Mouse (Mus musculus): Measurements from ENCODE around the gene Fam104a. TPM values are rescaled to one million over a fixed set of nuclear protein-coding genes. Genes with fewer than 3 reads are reported as not detected.

Gene Fam104a
- total and polyA plus RNA-seq, 2 experiments from 2014 or later: 30.1 to 46.3 TPM

GRCm38 (mm10) chr11:113651907-113652273 is 32.1 kb downstream of the Fam104a start:
- whole genome bisulfite sequencing: 48% methylated on average over 8 of the region's 8 CpGs
- Histone ChIP-seq H3K9ac (replicated peaks; ENCODE audit: low read length, poor library complexity, severe bottlenecking) (no peak overlapping the region), H3K4me2 (ENCODE audit: low read depth, low read length, poor library complexity, severe bottlenecking) (no peak overlapping the region), H3K36me3 (ENCODE audit: insufficient read depth, low read length) (peaks cover 51% of the 10 kb centered on the region), H3K27ac (ENCODE audit: low read depth, low read length) (no peak overlapping the region), H3K4me3 (ENCODE audit: low read depth, low read length) (no peak overlapping the region), H3K9me3 (ENCODE audit: low read length) (no peaks in the 10 kb centered on the region), H3K4me1 (ENCODE audit: insufficient read depth, low read length) (peaks cover 9% of the 10 kb centered on the region; the same call in 1 of the 2 replicates), H3K27me3 (ENCODE audit: insufficient read depth, low read length) (no peaks in the 10 kb centered on the region)
- DNase-seq (ENCODE audit: low spot score) (peak; percentile 82), ATAC-seq (ENCODE audit: low FRiP score) (peak; percentile 38; the same call in 1 of the 2 replicates)
- TF ChIP-seq CTCF (IDR thresholded peaks at IDR 0.05): peak; percentile 81

DNA sequence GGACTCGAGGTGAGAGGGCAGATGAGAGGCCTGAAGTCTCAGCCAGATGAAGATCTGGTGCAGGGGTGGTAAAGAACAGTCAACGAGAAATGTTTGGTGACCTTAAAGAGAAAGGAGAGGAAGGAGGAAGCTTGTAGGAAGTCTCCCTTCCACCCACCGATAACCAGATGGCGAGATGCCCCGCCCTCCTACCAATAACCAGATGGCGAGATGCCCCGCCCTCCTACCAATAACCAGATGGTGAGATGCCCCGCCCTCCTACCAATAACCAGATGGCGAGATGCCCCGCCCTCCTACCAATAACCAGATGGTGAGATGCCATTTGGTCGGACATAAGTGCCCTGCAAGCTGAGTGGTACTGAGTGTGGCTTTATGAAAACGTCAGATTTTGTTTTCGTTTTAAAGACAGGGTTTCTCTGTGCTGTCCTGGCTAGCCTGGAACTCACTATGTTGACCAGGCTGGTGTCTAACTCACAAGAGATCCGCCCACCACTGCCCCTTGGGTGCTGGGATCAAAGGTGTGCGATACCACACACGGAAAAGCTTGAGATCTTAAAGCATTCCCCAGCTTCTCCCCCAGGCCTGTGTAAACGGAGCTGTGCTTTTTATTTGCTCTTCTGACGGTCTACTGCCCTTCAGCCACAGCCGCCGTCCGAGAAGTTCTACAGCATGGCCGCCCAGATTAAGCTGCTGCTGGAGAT is 32.6 kb downstream of the Fam104a start:
- Histone ChIP-seq H3K36me3 (ENCODE audit: insufficient read depth, low read length) (peaks cover 46% of the 10 kb centered on the region), H3K4me2 (ENCODE audit: low read depth, low read length, poor library complexity, severe bottlenecking) (0 out of 2 replicates have a peak overlapping the region, but pooled peaks have one; percentile 66), H3K27me3 (ENCODE audit: insufficient read depth, low read length) (no peaks in the 10 kb centered on the region), H3K4me3 (ENCODE audit: low read depth, low read length) (no peak overlapping the region), H3K9me3 (ENCODE audit: low read length) (no peaks in the 10 kb centered on the region), H3K9ac (replicated peaks; ENCODE audit: low read length, poor library complexity, severe bottlenecking) (no peak overlapping the region), H3K27ac (ENCODE audit: low read depth, low read length) (no peak overlapping the region), H3K4me1 (ENCODE audit: insufficient read depth, low read length) (peaks cover 9% of the 10 kb centered on the region; the same call in 1 of the 2 replicates)
- peak; percentile 55 for DNase-seq (ENCODE audit: low spot score)
- no peak for TF ChIP-seq CTCF (IDR thresholded peaks at IDR 0.05)
- 73% methylated on average over 22 of the region's 22 CpGs for WGBS
- ATAC-seq (ENCODE audit: low FRiP score): no peak

- DNase-seq (ENCODE audit: low spot score): peak; percentile 81
- peak; percentile 55 for TF ChIP-seq CTCF (IDR thresholded peaks at IDR 0.05)
- Histone ChIP-seq H3K4me1 (ENCODE audit: insufficient read depth, low read length) (peaks cover 9% of the 10 kb centered on the region; the same call in 1 of the 2 replicates), H3K36me3 (ENCODE audit: insufficient read depth, low read length) (peaks cover 29% of the 10 kb centered on the region), H3K27me3 (ENCODE audit: insufficient read depth, low read length) (no peaks in the 10 kb centered on the region), H3K9ac (replicated peaks; ENCODE audit: low read length, poor library complexity, severe bottlenecking) (peak within 1 kb of the TSS; percentile 93), H3K9me3 (ENCODE audit: low read length) (no peaks in the 10 kb centered on the region), H3K4me2 (ENCODE audit: low read depth, low read length, poor library complexity, severe bottlenecking) (peak within 1 kb of the TSS; percentile 66), H3K4me3 (ENCODE audit: low read depth, low read length) (peak within 1 kb of the TSS; percentile 96), H3K27ac (ENCODE audit: low read depth, low read length) (peak within 1 kb of the TSS; percentile 89)
- peak; percentile 85 for ATAC-seq (ENCODE audit: low FRiP score)
- under 1% methylated on average over 81 of the region's 91 CpGs for WGBS
Observed at GRCm38 (mm10) chr11:113649353-113650210, 34.4 kb downstream of the Fam104a start, which contains the start of gene Slc39a11. Slc39a11 (minus strand) TSS chr11:113650079.

GRCm38 (mm10) chr11:113648690-113649352 is 35.1 kb downstream of the Fam104a start, which contains the start of gene Cog1:
Cog1 (plus strand) TSS chr11:113649169.
- peaks cover 21% of the 10 kb centered on the region for H3K36me3 ChIP-seq (ENCODE audit: insufficient read depth, low read length)
- ATAC-seq (ENCODE audit: low FRiP score) (no peak), DNase-seq (ENCODE audit: low spot score) (no peak)
- H3K27me3 ChIP-seq (ENCODE audit: insufficient read depth, low read length): no peaks in the 10 kb centered on the region
- H3K4me3 ChIP-seq (ENCODE audit: low read depth, low read length): peak within 1 kb of the TSS; percentile 96
- peak within 1 kb of the TSS; percentile 66 for H3K4me2 ChIP-seq (ENCODE audit: low read depth, low read length, poor library complexity, severe bottlenecking)
- WGBS: 41% methylated on average over 26 of the region's 26 CpGs
- peak within 1 kb of the TSS; percentile 93 for H3K9ac ChIP-seq (replicated peaks; ENCODE audit: low read length, poor library complexity, severe bottlenecking)
- peaks cover 9% of the 10 kb centered on the region; the same call in 1 of the 2 replicates for H3K4me1 ChIP-seq (ENCODE audit: insufficient read depth, low read length)
- peak within 1 kb of the TSS; percentile 89 for H3K27ac ChIP-seq (ENCODE audit: low read depth, low read length)
- no peaks in the 10 kb centered on the region for H3K9me3 ChIP-seq (ENCODE audit: low read length)
- TF ChIP-seq CTCF (IDR thresholded peaks at IDR 0.05): no peak

- WGBS: 6% methylated on average over 15 of the region's 15 CpGs
Observed at GRCm38 (mm10) chr11:113648152-113648551, 35.8 kb downstream of the Fam104a start.

More at GRCm38 (mm10) chr11:113648152-113648551, 35.8 kb downstream of the Fam104a start:
- Histone ChIP-seq H3K4me2 (ENCODE audit: low read depth, low read length, poor library complexity, severe bottlenecking) (no peak overlapping the region), H3K4me1 (ENCODE audit: insufficient read depth, low read length) (peaks cover 9% of the 10 kb centered on the region; the same call in 1 of the 2 replicates), H3K27me3 (ENCODE audit: insufficient read depth, low read length) (no peaks in the 10 kb centered on the region), H3K4me3 (ENCODE audit: low read depth, low read length) (no peak overlapping the region), H3K9ac (replicated peaks; ENCODE audit: low read length, poor library complexity, severe bottlenecking) (no peak overlapping the region), H3K27ac (ENCODE audit: low read depth, low read length) (no peak overlapping the region), H3K36me3 (ENCODE audit: insufficient read depth, low read length) (peaks cover 15% of the 10 kb centered on the region), H3K9me3 (ENCODE audit: low read length) (no peaks in the 10 kb centered on the region)
- DNase-seq (ENCODE audit: low spot score) (peak; percentile 81), ATAC-seq (ENCODE audit: low FRiP score) (no peak)
- peak; percentile 88 for TF ChIP-seq CTCF (IDR thresholded peaks at IDR 0.05)

Data from midbrain, postnatal 0 days (tissue).